Mouse (Mus musculus): ENCODE results near the gene Upk1a. TPM values are rescaled to one million over a fixed set of nuclear protein-coding genes. Genes with fewer than 3 reads are reported as not detected.

Gene Upk1a
- polyA plus RNA-seq, 1 experiment from 2014 or later, result 0.67 TPM

- Histone ChIP-seq H3K27me3 (ENCODE audit: control insufficient read depth, insufficient read depth, low read length) (no peaks in the 10 kb centered on the region), H3K9me3 (ENCODE audit: control insufficient read depth, low read length) (no peaks in the 10 kb centered on the region), H3K27ac (ENCODE audit: low read depth, low read length) (peak within 1 kb of the TSS; percentile 81), H3K4me3 (ENCODE audit: low read depth, low read length) (peak within 1 kb of the TSS; percentile 96), H3K4me1 (ENCODE audit: control insufficient read depth, insufficient read depth, low read length) (peaks cover 17% of the 10 kb centered on the region), H3K9ac (ENCODE audit: low read length) (peak within 1 kb of the TSS; percentile 97), H3K36me3 (ENCODE audit: control insufficient read depth, insufficient read depth, low read length) (peaks cover 15% of the 10 kb centered on the region; the same call in 1 of the 2 replicates), H3K4me2 (peak within 1 kb of the TSS; percentile 86)
- peak; percentile 97 for ATAC-seq (ENCODE audit: low FRiP score)
- under 1% methylated on average over 54 of the region's 68 CpGs for WGBS
- DNase-seq (ENCODE audit: low spot score, missing footprints), result peak; percentile 99
Measured at GRCm38 (mm10) chr7:30588676-30589434, 23.8 kb downstream of the Upk1a start, which contains the start of gene Kmt2b. Kmt2b (minus strand) TSS chr7:30588726.

GRCm38 (mm10) chr7:30587842-30588667 lies 24.6 kb downstream of the Upk1a start:
- peak overlapping the region; percentile 96 for H3K4me3 ChIP-seq (ENCODE audit: low read depth, low read length)
- H3K9me3 ChIP-seq (ENCODE audit: control insufficient read depth, low read length), result no peaks in the 10 kb centered on the region
- peak overlapping the region; percentile 97 for H3K9ac ChIP-seq (ENCODE audit: low read length)
- no peaks in the 10 kb centered on the region for H3K27me3 ChIP-seq (ENCODE audit: control insufficient read depth, insufficient read depth, low read length)
- DNase-seq (ENCODE audit: low spot score, missing footprints) (peak; percentile 95), ATAC-seq (ENCODE audit: low FRiP score) (peak; percentile 59)
- H3K27ac ChIP-seq (ENCODE audit: low read depth, low read length), result peak overlapping the region; percentile 80
- peaks cover 19% of the 10 kb centered on the region; the same call in 1 of the 2 replicates for H3K36me3 ChIP-seq (ENCODE audit: control insufficient read depth, insufficient read depth, low read length)
- H3K4me2 ChIP-seq, result peak overlapping the region; percentile 86
- WGBS, result under 1% methylated on average over 55 of the region's 67 CpGs
- H3K4me1 ChIP-seq (ENCODE audit: control insufficient read depth, insufficient read depth, low read length), result peaks cover 17% of the 10 kb centered on the region

GRCm38 (mm10) chr7:30586455-30587020 lies 26.1 kb downstream of the Upk1a start:
- H3K9ac ChIP-seq (ENCODE audit: low read length), result peak overlapping the region; percentile 97; the same call in 1 of the 2 replicates
- H3K4me3 ChIP-seq (ENCODE audit: low read depth, low read length), result no peak overlapping the region
- H3K4me2 ChIP-seq, result peak overlapping the region; percentile 86
- DNase-seq (ENCODE audit: low spot score, missing footprints) (peak; percentile 67), ATAC-seq (ENCODE audit: low FRiP score) (no peak)
- no peak overlapping the region for H3K27ac ChIP-seq (ENCODE audit: low read depth, low read length)
- 89% methylated on average over 28 of the region's 28 CpGs for WGBS
- H3K9me3 ChIP-seq (ENCODE audit: control insufficient read depth, low read length), result no peaks in the 10 kb centered on the region
- H3K36me3 ChIP-seq (ENCODE audit: control insufficient read depth, insufficient read depth, low read length), result peaks cover 24% of the 10 kb centered on the region
- no peaks in the 10 kb centered on the region for H3K27me3 ChIP-seq (ENCODE audit: control insufficient read depth, insufficient read depth, low read length)
- peaks cover 17% of the 10 kb centered on the region for H3K4me1 ChIP-seq (ENCODE audit: control insufficient read depth, insufficient read depth, low read length)

- Histone ChIP-seq H3K9ac (ENCODE audit: low read length) (no peak overlapping the region), H3K4me2 (no peak overlapping the region), H3K36me3 (ENCODE audit: control insufficient read depth, insufficient read depth, low read length) (peaks cover 32% of the 10 kb centered on the region), H3K9me3 (ENCODE audit: control insufficient read depth, low read length) (no peaks in the 10 kb centered on the region), H3K27me3 (ENCODE audit: control insufficient read depth, insufficient read depth, low read length) (no peaks in the 10 kb centered on the region), H3K27ac (ENCODE audit: low read depth, low read length) (no peak overlapping the region), H3K4me3 (ENCODE audit: low read depth, low read length) (no peak overlapping the region), H3K4me1 (ENCODE audit: control insufficient read depth, insufficient read depth, low read length) (peaks cover 17% of the 10 kb centered on the region)
- WGBS, result 94% methylated on average over 7 of the region's 7 CpGs
- no peak for ATAC-seq (ENCODE audit: low FRiP score)
- DNase-seq (ENCODE audit: low spot score, missing footprints), result peak; percentile 21
Measured at GRCm38 (mm10) chr7:30585170-30585569, 27.5 kb downstream of the Upk1a start.

- H3K9ac ChIP-seq (ENCODE audit: low read length), result no peak overlapping the region
- H3K4me3 ChIP-seq (ENCODE audit: low read depth, low read length), result no peak overlapping the region
- peaks cover 12% of the 10 kb centered on the region for H3K4me1 ChIP-seq (ENCODE audit: control insufficient read depth, insufficient read depth, low read length)
- ATAC-seq (ENCODE audit: low FRiP score), result no peak
- DNase-seq (ENCODE audit: low spot score, missing footprints), result peak; percentile 69
- no peaks in the 10 kb centered on the region for H3K27me3 ChIP-seq (ENCODE audit: control insufficient read depth, insufficient read depth, low read length)
- no peak overlapping the region for H3K4me2 ChIP-seq
- peaks cover 37% of the 10 kb centered on the region for H3K36me3 ChIP-seq (ENCODE audit: control insufficient read depth, insufficient read depth, low read length)
- 93% methylated on average over 10 of the region's 10 CpGs for WGBS
- H3K9me3 ChIP-seq (ENCODE audit: control insufficient read depth, low read length), result no peaks in the 10 kb centered on the region
- H3K27ac ChIP-seq (ENCODE audit: low read depth, low read length), result no peak overlapping the region
Measured at GRCm38 (mm10) chr7:30584339-30584738, 28.3 kb downstream of the Upk1a start.

- ATAC-seq (ENCODE audit: low FRiP score) (no peak), DNase-seq (ENCODE audit: low spot score, missing footprints) (peak; percentile 10)
- WGBS, result 97% methylated on average over 16 of the region's 16 CpGs
- no peak overlapping the region for H3K9ac ChIP-seq (ENCODE audit: low read length)
- no peak overlapping the region for H3K4me3 ChIP-seq (ENCODE audit: low read depth, low read length)
- no peak overlapping the region for H3K4me2 ChIP-seq
- H3K27ac ChIP-seq (ENCODE audit: low read depth, low read length), result no peak overlapping the region
- H3K27me3 ChIP-seq (ENCODE audit: control insufficient read depth, insufficient read depth, low read length), result no peaks in the 10 kb centered on the region
- H3K36me3 ChIP-seq (ENCODE audit: control insufficient read depth, insufficient read depth, low read length), result peaks cover 58% of the 10 kb centered on the region
- H3K9me3 ChIP-seq (ENCODE audit: control insufficient read depth, low read length), result no peaks in the 10 kb centered on the region
- H3K4me1 ChIP-seq (ENCODE audit: control insufficient read depth, insufficient read depth, low read length), result no peaks in the 10 kb centered on the region
Measured at GRCm38 (mm10) chr7:30581547-30581946, 31.1 kb downstream of the Upk1a start.

GRCm38 (mm10) chr7:30579950-30580349 lies 32.7 kb downstream of the Upk1a start:
- ATAC-seq (ENCODE audit: low FRiP score) (no peak), DNase-seq (ENCODE audit: low spot score, missing footprints) (peak; percentile 51)
- no peak overlapping the region for H3K4me2 ChIP-seq
- H3K27ac ChIP-seq (ENCODE audit: low read depth, low read length), result no peak overlapping the region
- H3K4me1 ChIP-seq (ENCODE audit: control insufficient read depth, insufficient read depth, low read length), result no peaks in the 10 kb centered on the region
- WGBS, result 95% methylated on average over 8 of the region's 8 CpGs
- no peak overlapping the region for H3K4me3 ChIP-seq (ENCODE audit: low read depth, low read length)
- no peak overlapping the region for H3K9ac ChIP-seq (ENCODE audit: low read length)
- H3K27me3 ChIP-seq (ENCODE audit: control insufficient read depth, insufficient read depth, low read length), result no peaks in the 10 kb centered on the region
- no peaks in the 10 kb centered on the region for H3K9me3 ChIP-seq (ENCODE audit: control insufficient read depth, low read length)
- H3K36me3 ChIP-seq (ENCODE audit: control insufficient read depth, insufficient read depth, low read length), result peaks cover 58% of the 10 kb centered on the region

GRCm38 (mm10) chr7:30572969-30573368 lies 39.7 kb downstream of the Upk1a start:
- Histone ChIP-seq H3K4me1 (ENCODE audit: control insufficient read depth, insufficient read depth, low read length) (no peaks in the 10 kb centered on the region), H3K36me3 (ENCODE audit: control insufficient read depth, insufficient read depth, low read length) (peaks cover 69% of the 10 kb centered on the region), H3K27me3 (ENCODE audit: control insufficient read depth, insufficient read depth, low read length) (no peaks in the 10 kb centered on the region), H3K4me3 (ENCODE audit: low read depth, low read length) (no peak overlapping the region), H3K9me3 (ENCODE audit: control insufficient read depth, low read length) (no peaks in the 10 kb centered on the region), H3K27ac (ENCODE audit: low read depth, low read length) (no peak overlapping the region), H3K9ac (ENCODE audit: low read length) (no peak overlapping the region), H3K4me2 (no peak overlapping the region)
- DNase-seq (ENCODE audit: low spot score, missing footprints) (no peak), ATAC-seq (ENCODE audit: low FRiP score) (no peak)
- 87% methylated on average over 2 of the region's 2 CpGs for WGBS
